Mouse (Mus musculus): ENCODE measurements around the gene Nrcam. TPM values are rescaled to one million over a fixed set of nuclear protein-coding genes. Genes with fewer than 3 reads are reported as not detected.

Gene Nrcam
- polyA plus RNA-seq, 1 experiment from 2014 or later, result 87.6 TPM

DNA sequence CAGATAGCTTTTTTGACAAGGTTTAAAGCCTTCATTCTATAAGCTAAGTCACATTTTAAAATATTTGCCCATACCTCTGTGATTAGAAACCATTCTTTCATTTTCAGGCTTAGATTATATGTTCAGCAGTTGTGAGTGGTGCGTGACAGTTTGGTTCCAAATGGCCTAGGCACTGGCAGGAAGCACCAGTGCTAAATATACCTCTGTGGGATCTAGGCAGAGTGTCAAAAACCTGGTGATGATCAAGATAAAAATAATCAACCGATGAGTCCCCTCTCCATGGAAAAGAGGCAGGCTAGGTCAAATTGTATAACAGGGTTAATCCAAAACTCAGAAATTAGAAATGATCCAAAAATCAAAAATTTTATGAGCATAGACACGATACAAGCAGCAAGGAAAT, 82.3 kb downstream of the Nrcam start:
- 85% methylated on average over 3 of the region's 3 CpGs for WGBS
- no peak overlapping the region for H3K9ac ChIP-seq (ENCODE audit: low read length)
- no peak overlapping the region for H3K4me3 ChIP-seq (ENCODE audit: low read depth, low read length)
- ATAC-seq (no peak), DNase-seq (ENCODE audit: low spot score) (no peak)
- H3K27me3 ChIP-seq (replicated peaks; ENCODE audit: control insufficient read depth, insufficient read depth, low read length), result no peaks in the 10 kb centered on the region
- no peak overlapping the region for H3K4me2 ChIP-seq (ENCODE audit: low read length)
- no peak overlapping the region for H3K27ac ChIP-seq (ENCODE audit: low read depth, low read length)
- no peaks in the 10 kb centered on the region for H3K4me1 ChIP-seq (ENCODE audit: control insufficient read depth, insufficient read depth, low read length)
- no peaks in the 10 kb centered on the region for H3K36me3 ChIP-seq (ENCODE audit: control insufficient read depth, insufficient read depth, low read length)
- no peaks in the 10 kb centered on the region for H3K9me3 ChIP-seq (replicated peaks; ENCODE audit: control insufficient read depth, low read length)

DNA sequence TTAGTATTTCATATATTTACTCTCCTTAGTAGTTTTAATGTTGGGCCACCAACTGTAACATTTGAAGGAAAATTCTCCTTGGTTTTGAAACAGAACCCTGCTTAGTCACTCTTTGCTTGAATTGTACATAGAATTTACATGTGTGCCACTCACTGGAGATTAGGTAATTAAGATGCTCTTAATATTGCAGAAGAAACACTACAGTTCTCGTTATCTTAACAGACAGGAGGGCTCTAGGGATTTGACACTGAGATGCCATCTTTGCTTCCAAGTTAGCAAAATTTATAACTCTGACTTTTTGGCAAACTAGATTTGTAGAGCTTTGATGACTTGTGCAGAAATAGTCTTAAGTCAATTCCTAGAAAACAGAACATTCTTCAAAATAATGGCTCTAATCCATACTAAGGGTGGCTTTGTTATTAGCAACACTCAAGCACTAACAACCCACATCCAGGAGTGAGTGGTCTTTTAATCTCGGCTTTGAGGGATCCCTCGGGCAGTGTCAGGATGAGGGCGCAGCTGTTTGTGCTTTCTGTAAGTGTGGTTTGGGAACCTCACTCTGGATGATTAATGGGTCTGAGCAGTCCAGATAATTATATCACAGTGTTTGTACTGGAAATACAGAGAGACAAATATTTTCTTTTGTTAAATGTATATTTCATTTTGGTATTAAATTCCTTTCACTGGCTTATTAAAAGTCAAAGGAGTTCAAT, 93.6 kb downstream of the Nrcam start:
- H3K9ac ChIP-seq (ENCODE audit: low read length), result no peak overlapping the region
- ATAC-seq (no peak), DNase-seq (ENCODE audit: low spot score) (no peak)
- no peaks in the 10 kb centered on the region for H3K9me3 ChIP-seq (replicated peaks; ENCODE audit: control insufficient read depth, low read length)
- H3K4me1 ChIP-seq (ENCODE audit: control insufficient read depth, insufficient read depth, low read length), result no peaks in the 10 kb centered on the region
- no peak overlapping the region for H3K4me3 ChIP-seq (ENCODE audit: low read depth, low read length)
- H3K4me2 ChIP-seq (ENCODE audit: low read length), result no peak overlapping the region
- no peak overlapping the region for H3K27ac ChIP-seq (ENCODE audit: low read depth, low read length)
- H3K36me3 ChIP-seq (ENCODE audit: control insufficient read depth, insufficient read depth, low read length), result no peaks in the 10 kb centered on the region
- H3K27me3 ChIP-seq (replicated peaks; ENCODE audit: control insufficient read depth, insufficient read depth, low read length), result no peaks in the 10 kb centered on the region
- 42% methylated on average over 4 of the region's 4 CpGs for WGBS

DNA sequence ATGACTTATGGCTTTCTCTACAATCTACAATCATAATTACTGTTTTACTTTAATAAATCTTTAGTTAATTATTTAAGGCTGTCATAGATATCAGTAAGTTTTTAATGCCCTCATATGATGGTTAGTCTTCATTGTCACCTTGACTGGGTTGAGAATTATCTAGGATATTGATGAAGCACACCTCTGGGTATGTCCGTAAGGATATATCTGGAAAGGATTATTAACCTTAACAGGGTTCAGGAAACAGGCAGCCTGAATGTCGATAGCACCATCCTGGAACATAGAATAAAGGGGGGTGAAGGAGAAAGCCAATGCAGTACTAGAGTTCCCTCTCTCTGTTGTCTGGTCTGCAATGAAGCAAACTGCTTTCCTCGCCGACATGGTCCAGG, 94.2 kb downstream of the Nrcam start:
- 96% methylated on average over 4 of the region's 4 CpGs for WGBS
- ATAC-seq (no peak), DNase-seq (ENCODE audit: low spot score) (no peak)
- Histone ChIP-seq H3K36me3 (ENCODE audit: control insufficient read depth, insufficient read depth, low read length) (no peaks in the 10 kb centered on the region), H3K4me3 (ENCODE audit: low read depth, low read length) (no peak overlapping the region), H3K9me3 (replicated peaks; ENCODE audit: control insufficient read depth, low read length) (no peaks in the 10 kb centered on the region), H3K9ac (ENCODE audit: low read length) (no peak overlapping the region), H3K4me1 (ENCODE audit: control insufficient read depth, insufficient read depth, low read length) (no peaks in the 10 kb centered on the region), H3K27me3 (replicated peaks; ENCODE audit: control insufficient read depth, insufficient read depth, low read length) (no peaks in the 10 kb centered on the region), H3K4me2 (ENCODE audit: low read length) (no peak overlapping the region), H3K27ac (ENCODE audit: low read depth, low read length) (no peak overlapping the region)

DNA sequence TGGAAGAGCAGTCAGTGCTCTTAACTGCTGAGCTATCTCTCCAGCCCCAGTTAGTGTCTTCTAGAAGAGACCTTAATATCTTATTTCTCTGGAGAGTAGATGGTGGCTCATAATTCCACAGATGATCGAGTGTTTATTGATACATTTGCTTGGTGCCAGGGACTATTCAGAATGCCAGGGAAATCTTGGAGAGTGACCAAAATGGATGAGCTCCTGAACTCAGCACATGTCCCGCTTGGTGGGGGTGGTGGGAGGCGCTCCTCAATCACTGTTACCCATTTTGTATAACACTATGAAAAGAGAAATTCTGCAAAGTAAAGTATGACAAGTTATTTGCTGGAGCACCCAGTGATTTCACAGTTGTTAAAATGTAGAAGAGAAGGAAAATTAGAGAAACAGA, 95.3 kb downstream of the Nrcam start:
- DNase-seq (ENCODE audit: low spot score), result no peak
- no peaks in the 10 kb centered on the region for H3K36me3 ChIP-seq (ENCODE audit: control insufficient read depth, insufficient read depth, low read length)
- 84% methylated on average over 3 of the region's 3 CpGs for WGBS
- no peak overlapping the region for H3K27ac ChIP-seq (ENCODE audit: low read depth, low read length)
- H3K9ac ChIP-seq (ENCODE audit: low read length), result no peak overlapping the region
- H3K4me2 ChIP-seq (ENCODE audit: low read length), result no peak overlapping the region
- H3K4me3 ChIP-seq (ENCODE audit: low read depth, low read length), result no peak overlapping the region
- H3K9me3 ChIP-seq (replicated peaks; ENCODE audit: control insufficient read depth, low read length), result no peaks in the 10 kb centered on the region
- H3K4me1 ChIP-seq (ENCODE audit: control insufficient read depth, insufficient read depth, low read length), result no peaks in the 10 kb centered on the region
- ATAC-seq, result no peak; the same call in 1 of the 2 replicates
- H3K27me3 ChIP-seq (replicated peaks; ENCODE audit: control insufficient read depth, insufficient read depth, low read length), result no peaks in the 10 kb centered on the region

DNA sequence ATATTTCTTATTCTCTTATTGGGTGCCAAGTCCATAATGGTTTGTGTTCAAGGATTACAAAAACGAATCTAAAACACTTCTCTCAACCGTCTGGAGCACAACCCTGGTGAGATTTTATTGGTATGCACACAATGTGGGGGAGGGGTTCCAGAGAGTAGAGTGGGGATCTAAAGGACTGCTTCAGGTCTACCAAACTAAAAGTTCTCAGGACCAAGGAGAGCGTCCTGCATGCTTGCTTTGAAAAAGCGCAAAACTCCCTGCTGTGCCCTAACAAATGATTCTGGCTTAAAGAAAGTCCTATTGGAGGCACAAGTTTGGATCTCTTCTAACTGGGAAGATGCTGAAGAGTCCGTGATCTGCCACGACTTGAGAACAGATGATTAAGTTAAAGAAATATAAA, 96.4 kb downstream of the Nrcam start:
- Histone ChIP-seq H3K27me3 (replicated peaks; ENCODE audit: control insufficient read depth, insufficient read depth, low read length) (no peaks in the 10 kb centered on the region), H3K27ac (ENCODE audit: low read depth, low read length) (no peak overlapping the region), H3K4me3 (ENCODE audit: low read depth, low read length) (no peak overlapping the region), H3K9ac (ENCODE audit: low read length) (no peak overlapping the region), H3K36me3 (ENCODE audit: control insufficient read depth, insufficient read depth, low read length) (no peaks in the 10 kb centered on the region), H3K9me3 (replicated peaks; ENCODE audit: control insufficient read depth, low read length) (no peaks in the 10 kb centered on the region), H3K4me2 (ENCODE audit: low read length) (no peak overlapping the region), H3K4me1 (ENCODE audit: control insufficient read depth, insufficient read depth, low read length) (peaks cover 2% of the 10 kb centered on the region; the same call in 1 of the 2 replicates)
- DNase-seq (ENCODE audit: low spot score) (no peak), ATAC-seq (no peak)
- 9% methylated on average over 6 of the region's 6 CpGs for WGBS

DNA sequence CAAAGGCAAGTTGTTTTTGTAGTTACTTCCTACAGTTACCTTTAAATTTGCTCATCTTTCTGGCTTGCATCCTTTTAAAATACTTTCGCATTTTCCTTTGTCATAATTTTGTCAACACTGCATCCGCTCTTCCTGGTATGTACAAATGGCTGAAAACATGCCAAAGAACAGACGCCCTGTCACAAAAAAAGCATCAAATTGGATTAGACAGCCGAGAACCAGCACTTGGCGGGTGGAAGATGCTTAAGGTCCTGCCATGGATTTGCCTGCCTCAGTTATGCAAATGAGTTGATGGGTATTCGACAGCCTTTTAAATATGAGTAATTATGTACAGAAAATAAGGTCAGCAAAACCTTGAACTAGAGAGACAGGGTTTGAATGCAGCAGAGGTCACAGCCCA, 101.7 kb downstream of the Nrcam start:
- WGBS, result 30% methylated on average over 6 of the region's 6 CpGs
- peak overlapping the region; percentile 58; the same call in 1 of the 2 replicates for H3K27ac ChIP-seq (ENCODE audit: low read depth, low read length)
- H3K4me3 ChIP-seq (ENCODE audit: low read depth, low read length), result no peak overlapping the region
- H3K36me3 ChIP-seq (ENCODE audit: control insufficient read depth, insufficient read depth, low read length), result no peaks in the 10 kb centered on the region
- peaks cover 15% of the 10 kb centered on the region for H3K4me1 ChIP-seq (ENCODE audit: control insufficient read depth, insufficient read depth, low read length)
- no peak overlapping the region for H3K4me2 ChIP-seq (ENCODE audit: low read length)
- ATAC-seq, result 0 out of 2 replicates have a peak, but pooled peaks have one; percentile 47
- H3K27me3 ChIP-seq (replicated peaks; ENCODE audit: control insufficient read depth, insufficient read depth, low read length), result no peaks in the 10 kb centered on the region
- H3K9me3 ChIP-seq (replicated peaks; ENCODE audit: control insufficient read depth, low read length), result no peaks in the 10 kb centered on the region
- peak; percentile 69 for DNase-seq (ENCODE audit: low spot score)
- no peak overlapping the region for H3K9ac ChIP-seq (ENCODE audit: low read length)

DNA sequence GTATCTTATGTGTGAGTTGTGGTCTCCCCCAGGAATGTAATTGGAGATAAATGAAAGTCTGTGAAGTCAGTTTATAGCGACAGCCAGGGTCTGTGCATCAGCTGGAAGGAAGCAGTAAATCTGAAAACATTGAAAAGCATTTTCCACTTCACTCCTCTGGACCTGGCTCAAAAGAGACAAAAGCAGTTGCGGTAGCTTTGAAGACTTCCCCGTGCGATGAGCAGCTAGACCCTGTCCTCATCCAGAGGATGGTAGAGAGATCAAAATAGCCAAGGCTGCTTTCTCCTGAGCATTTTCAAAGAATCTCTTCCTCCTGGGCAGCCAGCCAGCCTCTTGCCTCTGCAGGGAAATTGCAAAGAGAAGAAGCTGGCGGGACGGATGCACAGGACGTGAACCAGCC, 102.3 kb downstream of the Nrcam start:
- H3K9ac ChIP-seq (ENCODE audit: low read length), result no peak overlapping the region; the same call in 1 of the 2 replicates
- 26% methylated on average over 7 of the region's 7 CpGs for WGBS
- H3K4me2 ChIP-seq (ENCODE audit: low read length), result no peak overlapping the region
- H3K36me3 ChIP-seq (ENCODE audit: control insufficient read depth, insufficient read depth, low read length), result no peaks in the 10 kb centered on the region
- peaks cover 15% of the 10 kb centered on the region for H3K4me1 ChIP-seq (ENCODE audit: control insufficient read depth, insufficient read depth, low read length)
- no peaks in the 10 kb centered on the region for H3K9me3 ChIP-seq (replicated peaks; ENCODE audit: control insufficient read depth, low read length)
- DNase-seq (ENCODE audit: low spot score) (peak; percentile 61), ATAC-seq (peak; percentile 53)
- no peaks in the 10 kb centered on the region for H3K27me3 ChIP-seq (replicated peaks; ENCODE audit: control insufficient read depth, insufficient read depth, low read length)
- H3K4me3 ChIP-seq (ENCODE audit: low read depth, low read length), result no peak overlapping the region
- H3K27ac ChIP-seq (ENCODE audit: low read depth, low read length), result peak overlapping the region; percentile 58; the same call in 1 of the 2 replicates

DNA sequence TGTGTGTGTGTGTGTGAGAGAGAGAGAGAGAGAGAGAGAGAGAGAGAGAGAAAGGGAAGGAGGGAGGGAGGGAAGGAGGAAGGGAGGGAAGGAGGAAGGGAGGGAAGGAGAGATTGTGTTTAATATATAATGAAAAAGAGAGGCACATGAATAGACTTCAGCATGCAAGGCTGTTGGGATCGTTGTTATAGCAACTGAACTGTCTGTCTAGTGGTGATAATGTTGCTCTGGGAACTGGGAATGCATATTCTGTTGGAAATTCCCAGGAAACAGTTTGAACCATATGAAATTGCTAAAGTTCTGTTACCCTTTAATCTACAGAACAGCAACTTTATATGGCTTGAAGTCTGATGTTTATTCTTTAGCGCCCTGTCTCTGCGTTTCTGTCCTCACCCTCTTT, 104.0 kb downstream of the Nrcam start:
- no peaks in the 10 kb centered on the region for H3K9me3 ChIP-seq (replicated peaks; ENCODE audit: control insufficient read depth, low read length)
- no peak overlapping the region for H3K4me3 ChIP-seq (ENCODE audit: low read depth, low read length)
- H3K9ac ChIP-seq (ENCODE audit: low read length), result no peak overlapping the region
- no peak overlapping the region for H3K27ac ChIP-seq (ENCODE audit: low read depth, low read length)
- no peaks in the 10 kb centered on the region for H3K27me3 ChIP-seq (replicated peaks; ENCODE audit: control insufficient read depth, insufficient read depth, low read length)
- ATAC-seq (no peak), DNase-seq (ENCODE audit: low spot score) (no peak)
- no peak overlapping the region for H3K4me2 ChIP-seq (ENCODE audit: low read length)
- 84% methylated on average over 3 of the region's 3 CpGs for WGBS
- H3K4me1 ChIP-seq (ENCODE audit: control insufficient read depth, insufficient read depth, low read length), result peaks cover 28% of the 10 kb centered on the region
- no peaks in the 10 kb centered on the region for H3K36me3 ChIP-seq (ENCODE audit: control insufficient read depth, insufficient read depth, low read length)

DNA sequence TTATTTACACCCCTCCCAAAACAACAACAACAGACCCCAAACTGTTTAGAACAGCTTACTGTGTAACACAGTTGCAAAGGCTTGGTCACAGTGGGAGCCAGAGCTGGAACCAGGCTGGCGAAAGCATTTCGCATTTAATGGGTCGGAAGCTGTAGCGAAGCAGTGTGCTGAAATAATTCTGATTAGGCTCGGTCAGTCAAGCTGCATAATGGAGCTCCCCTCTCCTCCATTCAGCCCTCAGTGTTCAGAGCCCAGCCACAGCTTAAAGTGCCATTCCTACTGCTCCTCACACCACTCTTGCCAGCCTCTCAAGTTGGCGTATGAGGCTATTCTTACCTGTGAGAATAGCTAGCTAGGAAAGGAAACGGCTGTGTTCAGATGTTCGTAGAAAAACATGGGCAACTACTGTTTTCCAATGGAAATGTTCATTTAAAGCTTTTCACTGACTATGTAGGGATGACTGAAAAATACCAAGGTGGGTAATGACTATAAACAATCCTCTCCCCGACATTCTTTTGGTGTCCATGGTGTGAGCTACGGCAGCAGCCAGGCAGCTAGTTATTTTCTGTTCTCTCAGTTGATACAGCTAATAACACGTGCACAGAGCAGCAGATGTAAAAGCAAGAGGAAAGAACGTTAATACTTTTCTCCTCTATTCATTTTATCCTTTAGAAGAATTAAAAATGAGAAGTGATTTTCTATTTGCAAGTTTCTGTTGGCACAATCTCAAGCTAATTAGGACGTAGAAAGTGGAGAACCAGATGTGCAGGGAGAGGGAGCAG, 108.6 kb downstream of the Nrcam start:
- ATAC-seq (peak; percentile 87), DNase-seq (ENCODE audit: low spot score) (peak; percentile 79)
- Histone ChIP-seq H3K27ac (ENCODE audit: low read depth, low read length) (peak overlapping the region; percentile 40; the same call in 1 of the 2 replicates), H3K4me2 (ENCODE audit: low read length) (peak overlapping the region; percentile 37), H3K9me3 (replicated peaks; ENCODE audit: control insufficient read depth, low read length) (no peaks in the 10 kb centered on the region), H3K27me3 (replicated peaks; ENCODE audit: control insufficient read depth, insufficient read depth, low read length) (no peaks in the 10 kb centered on the region), H3K4me3 (ENCODE audit: low read depth, low read length) (no peak overlapping the region), H3K4me1 (ENCODE audit: control insufficient read depth, insufficient read depth, low read length) (peaks cover 20% of the 10 kb centered on the region), H3K9ac (ENCODE audit: low read length) (no peak overlapping the region), H3K36me3 (ENCODE audit: control insufficient read depth, insufficient read depth, low read length) (no peaks in the 10 kb centered on the region)
- 5% methylated on average over 13 of the region's 13 CpGs for WGBS
